Mouse (Mus musculus) heart, adult 2 months (tissue): Measurements from ENCODE around the gene Rpain. TPM values are rescaled to one million over a fixed set of nuclear protein-coding genes. Genes with fewer than 3 reads are reported as not detected.

Source experiments
- DNase-seq, 2 experiments: peaks; one replicate each; pipeline ENCODE4 v3.0.0; 2021
- H3K27ac ChIP-seq: fragments of 200-600 bp; 2 replicates; pipeline ENCODE4 v1.8.1; 2022
- H3K27me3 ChIP-seq: fragments of 200-500 bp; 2 replicates; pipeline ENCODE4 v1.6.1; 2012; ENCODE audit warnings: mild to moderate bottlenecking, low read length, inconsistent platforms, mixed read lengths; ENCODE audit not compliant: control insufficient read depth, insufficient read depth
- H3K36me3 ChIP-seq: fragments of 200-500 bp; 2 replicates; pipeline ENCODE4 v1.6.1; 2012; ENCODE audit warnings: low read length, inconsistent platforms; ENCODE audit not compliant: control insufficient read depth, insufficient read depth
- H3K4me1 ChIP-seq: fragments of 200-500 bp; 2 replicates; pipeline ENCODE4 v1.6.1; 2011; ENCODE audit warnings: low read length; ENCODE audit not compliant: control insufficient read depth, insufficient read depth
- H3K4me3 ChIP-seq: fragments of 200-600 bp; 2 replicates; pipeline ENCODE4 v1.8.1; 2022
- H3K79me2 ChIP-seq: fragments of 200-500 bp; replicated peaks from 2 replicates; pipeline ENCODE4 v1.6.1; 2012; ENCODE audit warnings: mild to moderate bottlenecking, inconsistent platforms, low read length, moderate library complexity, mixed read lengths; ENCODE audit not compliant: control insufficient read depth, insufficient read depth
- H3K9ac ChIP-seq: fragments of 200-500 bp; 2 replicates; pipeline ENCODE4 v1.6.1; 2012; ENCODE audit warnings: low read depth, mild to moderate bottlenecking, control low read depth, inconsistent platforms, low read length, mixed read lengths
- CTCF ChIP-seq: fragments of 200-600 bp; IDR thresholded peaks from 2 replicates; pipeline ENCODE4 v1.8.1; 2022; ENCODE audit warnings: antibody characterized with exemption, mild to moderate bottlenecking, moderate library complexity
- EP300 ChIP-seq: fragments of 200-500 bp; IDR thresholded peaks from 2 replicates; pipeline ENCODE4 v1.6.1; 2011; ENCODE audit warnings: low read depth, low read length, control low read depth; ENCODE audit not compliant: insufficient read depth
- POLR2A ChIP-seq: fragments of 200-500 bp; IDR thresholded peaks from 2 replicates; pipeline ENCODE4 v1.6.1; 2011; ENCODE audit warnings: mild to moderate bottlenecking, low read depth, low read length, control low read depth; ENCODE audit not compliant: insufficient read depth
- WGBS: fragments of 180-500 bp; shearing (Covaris S2); methylation state at CpG from one replicate; pipeline ENCODE4 v1.1.7; 2018; 5-methylcytosine and 5-hydroxymethylcytosine counted together
- intact Hi-C: fragments of 180-260 bp; cut with DNase I; formaldehyde crosslinking; loops from one replicate; pipeline ENCODE4 v1.15.1; 2025
- polyA plus RNA-seq: library from polyadenylated mRNA; depleted of rRNA; stranded (reverse); fragments of >200 nt; gene quantifications from 2 replicates; pipeline ENCODE4 v1.2.3, GENCODE M21; 2012
- total RNA-seq, 2 experiments: library from RNA; stranded (reverse); gene quantifications; 2 replicates each; pipeline ENCODE4 v1.2.3; 2021

Gene Rpain
- total and polyA plus RNA-seq, 3 experiments = 13.8 to 16.3 (median 14.8) TPM

GRCm38 (mm10) chr11:70944935-70945817, 24.8 kb upstream of the Rpain start:
- Histone ChIP-seq H3K79me2 (no peaks in the 10 kb centered on the region), H3K27me3 (no peaks in the 10 kb centered on the region), H3K27ac (no peak overlapping the region), H3K36me3 (peaks cover 19% of the 10 kb centered on the region), H3K9ac (no peak overlapping the region), H3K4me1 (no peaks in the 10 kb centered on the region), H3K4me3 (no peak overlapping the region)
- peak in 1 of 2 experiments; percentile 7 for DNase-seq
- WGBS = 77% methylated on average over 4 of the region's 4 CpGs
- intact Hi-C loops = no loop called here
- TF ChIP-seq CTCF (no peak), EP300 (no peak), POLR2A (no peak)

- Histone ChIP-seq H3K79me2 (no peaks in the 10 kb centered on the region), H3K4me1 (no peaks in the 10 kb centered on the region), H3K36me3 (peaks cover 9% of the 10 kb centered on the region), H3K9ac (no peak overlapping the region), H3K27ac (no peak overlapping the region), H3K27me3 (no peaks in the 10 kb centered on the region), H3K4me3 (no peak overlapping the region)
- WGBS = 90% methylated on average over 4 of the region's 4 CpGs
- no peak for DNase-seq
- intact Hi-C loops = no loop called here
- TF ChIP-seq CTCF (no peak), POLR2A (no peak), EP300 (no peak)
These were observed 15.3 kb upstream of the Rpain start for GRCm38 (mm10) chr11:70954711-70955110.

- DNase-seq = no peak
- H3K9ac ChIP-seq = no peak overlapping the region
- 92% methylated on average over 5 of the region's 5 CpGs for WGBS
- no peaks in the 10 kb centered on the region for H3K27me3 ChIP-seq
- no peak for TF ChIP-seq POLR2A
- no peak for TF ChIP-seq CTCF
- no peak for TF ChIP-seq EP300
- H3K79me2 ChIP-seq = peaks cover 2% of the 10 kb centered on the region; the same call in 1 of the 2 replicates
- H3K4me1 ChIP-seq = no peaks in the 10 kb centered on the region
- peaks cover 16% of the 10 kb centered on the region for H3K36me3 ChIP-seq
- H3K27ac ChIP-seq = no peak overlapping the region
- no peak overlapping the region for H3K4me3 ChIP-seq
- intact Hi-C loops = no loop called here
These were observed 9.0 kb upstream of the Rpain start for GRCm38 (mm10) chr11:70960786-70961554.

GRCm38 (mm10) chr11:70964222-70964907, 5.6 kb upstream of the Rpain start:
- intact Hi-C loops = no loop called here
- Histone ChIP-seq H3K79me2 (peaks cover 3% of the 10 kb centered on the region; the same call in 1 of the 2 replicates), H3K27me3 (no peaks in the 10 kb centered on the region), H3K9ac (no peak overlapping the region), H3K4me3 (no peak overlapping the region), H3K27ac (no peak overlapping the region), H3K4me1 (peaks cover 5% of the 10 kb centered on the region), H3K36me3 (peaks cover 19% of the 10 kb centered on the region)
- 83% methylated on average over 4 of the region's 4 CpGs for WGBS
- DNase-seq = no peak
- no peak for TF ChIP-seq POLR2A
- no peak for TF ChIP-seq CTCF
- TF ChIP-seq EP300 = no peak

GRCm38 (mm10) chr11:70969271-70969794, 680 bp upstream of the Rpain start:
- no peaks in the 10 kb centered on the region for H3K27me3 ChIP-seq
- H3K9ac ChIP-seq = peak overlapping the region; percentile 91
- H3K79me2 ChIP-seq = peaks cover 3% of the 10 kb centered on the region; the same call in 1 of the 2 replicates
- peaks cover 12% of the 10 kb centered on the region for H3K36me3 ChIP-seq
- TF ChIP-seq CTCF (no peak), POLR2A (no peak)
- peak overlapping the region; percentile 91 for H3K27ac ChIP-seq
- peak overlapping the region; percentile 91 for H3K4me3 ChIP-seq
- no peak for DNase-seq
- H3K4me1 ChIP-seq = peaks cover 8% of the 10 kb centered on the region
- intact Hi-C loops = no loop called here
- 1% methylated on average over 25 of the region's 25 CpGs for WGBS
